Mouse (Mus musculus) brain, embryonic 14.5 days (tissue): ENCODE measurements at regions not wholly inside any gene's neighbourhood (a gene's known extent, or its start where the extent isn't known, plus 50 kb on each side); places are given as distances from the start of the nearest gene placed in this dataset.

ENCODE experiments used
- CTCF ChIP-seq: fragments of 200-500 bp; IDR thresholded peaks from 2 replicates; pipeline ENCODE4 v1.5.1; 2012; ENCODE audit warnings: inconsistent platforms, mild to moderate bottlenecking, moderate library complexity, borderline replicate concordance; ENCODE audit not compliant: insufficient read depth, insufficient read length; ENCODE audit errors: extremely low read depth
- POLR2A ChIP-seq: fragments of 200-500 bp; IDR thresholded peaks from 2 replicates; pipeline ENCODE4 v1.6.1; 2012; ENCODE audit warnings: mild to moderate bottlenecking, inconsistent platforms, borderline replicate concordance; ENCODE audit not compliant: poor library complexity, insufficient read depth, insufficient read length, severe bottlenecking; ENCODE audit errors: extremely low read depth

- no peak for TF ChIP-seq POLR2A
- no peak for TF ChIP-seq CTCF
These were observed 198.5 kb downstream of the Ahr start for GRCm38 (mm10) chr12:35336314-35336713.
